Mouse (Mus musculus) hindbrain, embryonic 16.5 days (tissue): ENCODE measurements around the gene Hoxa9. TPM values are rescaled to one million over a fixed set of nuclear protein-coding genes. Genes with fewer than 3 reads are reported as not detected.
A peak's percentile ranks its signal among the peaks of the same experiment; 100 is the strongest.

Experiments used
- ATAC-seq: fragments of 200-750 bp; cut with Nextera tagmentation; 2 replicates; pipeline ENCODE4 v1.8.0; 2017; ENCODE audit warnings: moderate TSS enrichment, moderate library complexity
- H3K27ac ChIP-seq: fragments of 300-500 bp; sonication (generic); 2 replicates; pipeline ENCODE4 v1.5.1; 2014; ENCODE audit warnings: low read depth, mild to moderate bottlenecking, control low read depth, low read length, moderate library complexity
- H3K27me3 ChIP-seq: fragments of 300-500 bp; sonication (generic); replicated peaks from 2 replicates; pipeline ENCODE4 v1.6.1; 2014; ENCODE audit warnings: low read length; ENCODE audit not compliant: control insufficient read depth, insufficient read depth
- H3K36me3 ChIP-seq: fragments of 300-500 bp; sonication (generic); 2 replicates; pipeline ENCODE4 v1.6.1; 2014; ENCODE audit warnings: mild to moderate bottlenecking, low read length, moderate library complexity, mixed read lengths; ENCODE audit not compliant: control insufficient read depth, insufficient read depth
- H3K4me1 ChIP-seq: fragments of 300-500 bp; sonication (generic); 2 replicates; pipeline ENCODE4 v1.6.1; 2014; ENCODE audit warnings: low read depth, low read length; ENCODE audit not compliant: control insufficient read depth, insufficient read depth
- H3K4me2 ChIP-seq: fragments of 300-500 bp; sonication (generic); 2 replicates; pipeline ENCODE4 v1.6.1; 2014; ENCODE audit warnings: mild to moderate bottlenecking, low read length, control low read depth, moderate library complexity
- H3K4me3 ChIP-seq: fragments of 300-500 bp; sonication (generic); 2 replicates; pipeline ENCODE4 v1.5.1; 2014; ENCODE audit warnings: mild to moderate bottlenecking, low read length, control low read depth, moderate library complexity
- H3K9ac ChIP-seq: fragments of 300-500 bp; sonication (generic); 2 replicates; pipeline ENCODE4 v1.6.1; 2014; ENCODE audit warnings: low read depth, mild to moderate bottlenecking, control low read depth, low read length, moderate library complexity
- H3K9me3 ChIP-seq: fragments of 300-500 bp; sonication (generic); 2 replicates; pipeline ENCODE4 v1.6.1; 2014; ENCODE audit warnings: mild to moderate bottlenecking, low read length, moderate library complexity; ENCODE audit not compliant: control insufficient read depth
- WGBS: fragments of 180-500 bp; shearing (Covaris S2); extraction: QIAGEN DNeasy Blood & Tissue Kit; methylation state at CpG from one replicate; pipeline ENCODE4 v1.1.7; 2014; 5-methylcytosine and 5-hydroxymethylcytosine counted together
- polyA plus RNA-seq: library from polyadenylated mRNA; unstranded; fragments of >200 nt; fragmentation: Nextera tagmentation; extraction: Ambion mirVana; gene quantifications from 2 replicates; pipeline ENCODE4 v1.2.1, GENCODE M21; 2015

Hoxa9 gene
- polyA plus RNA-seq, 1 experiment from 2014 or later, result 0.48 TPM

GRCm38 (mm10) chr6:52239625-52240388, 8.9 kb upstream of the Hoxa9 start:
- Histone ChIP-seq H3K9me3 (no peaks in the 10 kb centered on the region), H3K4me1 (peaks cover 4% of the 10 kb centered on the region; the same call in 1 of the 2 replicates), H3K4me2 (0 out of 2 replicates have a peak overlapping the region, but pooled peaks have one; percentile 6), H3K27ac (no peak overlapping the region), H3K27me3 (peaks cover 86% of the 10 kb centered on the region), H3K36me3 (no peaks in the 10 kb centered on the region), H3K9ac (no peak overlapping the region), H3K4me3 (no peak overlapping the region; the same call in 1 of the 2 replicates)
- WGBS, result 2% methylated on average over 30 of the region's 30 CpGs
- ATAC-seq, result no peak

GRCm38 (mm10) chr6:52238976-52239375, 8.1 kb upstream of the Hoxa9 start:
- Histone ChIP-seq H3K27ac (no peak overlapping the region), H3K9ac (no peak overlapping the region), H3K4me1 (peaks cover 4% of the 10 kb centered on the region; the same call in 1 of the 2 replicates), H3K36me3 (no peaks in the 10 kb centered on the region), H3K4me3 (no peak overlapping the region), H3K9me3 (no peaks in the 10 kb centered on the region), H3K27me3 (peaks cover 88% of the 10 kb centered on the region), H3K4me2 (no peak overlapping the region)
- WGBS, result 3% methylated on average over 7 of the region's 7 CpGs
- no peak for ATAC-seq

- no peak overlapping the region for H3K9ac ChIP-seq
- no peak overlapping the region for H3K4me2 ChIP-seq
- H3K4me3 ChIP-seq, result no peak overlapping the region
These were observed 7.3 kb upstream of the Hoxa9 start for GRCm38 (mm10) chr6:52238155-52238545.

GRCm38 (mm10) chr6:52237346-52238154, 6.7 kb upstream of the Hoxa9 start:
- H3K9me3 ChIP-seq, result no peaks in the 10 kb centered on the region
- H3K4me3 ChIP-seq, result no peak overlapping the region
- H3K4me2 ChIP-seq, result no peak overlapping the region
- peaks cover 4% of the 10 kb centered on the region; the same call in 1 of the 2 replicates for H3K4me1 ChIP-seq
- no peak overlapping the region for H3K9ac ChIP-seq
- ATAC-seq, result no peak
- H3K27ac ChIP-seq, result no peak overlapping the region
- H3K36me3 ChIP-seq, result no peaks in the 10 kb centered on the region
- 7% methylated on average over 10 of the region's 10 CpGs for WGBS
- peaks cover 87% of the 10 kb centered on the region for H3K27me3 ChIP-seq

More at GRCm38 (mm10) chr6:52238155-52238545, 7.3 kb upstream of the Hoxa9 start:
- WGBS, result 4% methylated on average over 7 of the region's 7 CpGs
- peaks cover 4% of the 10 kb centered on the region; the same call in 1 of the 2 replicates for H3K4me1 ChIP-seq
- no peaks in the 10 kb centered on the region for H3K36me3 ChIP-seq
- H3K27me3 ChIP-seq, result peaks cover 88% of the 10 kb centered on the region
- no peak for ATAC-seq
- no peaks in the 10 kb centered on the region for H3K9me3 ChIP-seq
- no peak overlapping the region for H3K27ac ChIP-seq

- no peak overlapping the region for H3K4me2 ChIP-seq
- peaks cover 87% of the 10 kb centered on the region for H3K27me3 ChIP-seq
- no peak overlapping the region for H3K4me3 ChIP-seq
- peaks cover 4% of the 10 kb centered on the region; the same call in 1 of the 2 replicates for H3K4me1 ChIP-seq
- no peaks in the 10 kb centered on the region for H3K36me3 ChIP-seq
- no peak overlapping the region for H3K9ac ChIP-seq
- WGBS, result 8% methylated on average over 3 of the region's 3 CpGs
- no peak overlapping the region for H3K27ac ChIP-seq
- H3K9me3 ChIP-seq, result no peaks in the 10 kb centered on the region
- ATAC-seq, result no peak
These were observed 5.9 kb upstream of the Hoxa9 start for GRCm38 (mm10) chr6:52236806-52237205.

- WGBS, result 25% methylated on average over 6 of the region's 6 CpGs
- Histone ChIP-seq H3K27me3 (peaks cover 80% of the 10 kb centered on the region), H3K9me3 (no peaks in the 10 kb centered on the region), H3K4me3 (no peak overlapping the region), H3K36me3 (no peaks in the 10 kb centered on the region), H3K4me1 (peaks cover 4% of the 10 kb centered on the region; the same call in 1 of the 2 replicates), H3K4me2 (no peak overlapping the region), H3K9ac (no peak overlapping the region), H3K27ac (no peak overlapping the region)
- ATAC-seq, result no peak
These were observed 5.0 kb upstream of the Hoxa9 start for GRCm38 (mm10) chr6:52235866-52236265.

GRCm38 (mm10) chr6:52235267-52235666, 4.4 kb upstream of the Hoxa9 start:
- Histone ChIP-seq H3K4me1 (peaks cover 2% of the 10 kb centered on the region; the same call in 1 of the 2 replicates), H3K4me3 (no peak overlapping the region), H3K4me2 (no peak overlapping the region), H3K27me3 (peaks cover 79% of the 10 kb centered on the region), H3K36me3 (no peaks in the 10 kb centered on the region), H3K9ac (no peak overlapping the region), H3K27ac (no peak overlapping the region), H3K9me3 (no peaks in the 10 kb centered on the region)
- ATAC-seq, result no peak
- 30% methylated on average over 9 of the region's 9 CpGs for WGBS

GRCm38 (mm10) chr6:52234428-52235140, 3.7 kb upstream of the Hoxa9 start:
- no peaks in the 10 kb centered on the region for H3K4me1 ChIP-seq

More at GRCm38 (mm10) chr6:52234428-52235140, 3.7 kb upstream of the Hoxa9 start:
- H3K4me3 ChIP-seq, result no peak overlapping the region
- WGBS, result under 1% methylated on average over 52 of the region's 68 CpGs
- H3K9me3 ChIP-seq, result no peaks in the 10 kb centered on the region
- no peak for ATAC-seq
- no peak overlapping the region for H3K27ac ChIP-seq
- H3K4me2 ChIP-seq, result no peak overlapping the region
- H3K36me3 ChIP-seq, result no peaks in the 10 kb centered on the region
- H3K9ac ChIP-seq, result no peak overlapping the region
- H3K27me3 ChIP-seq, result peaks cover 78% of the 10 kb centered on the region
